Mouse (Mus musculus) limb, embryonic 11.5 days (tissue): ENCODE measurements around the gene Ddhd1. TPM values are rescaled to one million over a fixed set of nuclear protein-coding genes. Genes with fewer than 3 reads are reported as not detected.

Experiments used
- ATAC-seq: fragments of 200-750 bp; cut with Nextera tagmentation; 2 replicates; pipeline ENCODE4 v1.8.0; 2017; ENCODE audit warnings: low read depth; ENCODE audit not compliant: insufficient number of reproducible peaks, low FRiP score, low TSS enrichment
- DNase-seq: peaks from one replicate; pipeline ENCODE4 v3.0.0-alpha.2; 2015; ENCODE audit warnings: low spot score
- H3K27ac ChIP-seq: fragments of 300-500 bp; sonication (generic); replicated peaks from 2 replicates; pipeline ENCODE4 v1.5.1; 2014; ENCODE audit warnings: low read depth, mild to moderate bottlenecking, low read length
- H3K27me3 ChIP-seq: fragments of 300-500 bp; sonication (generic); 2 replicates; pipeline ENCODE4 v1.6.1; 2014; ENCODE audit warnings: mild to moderate bottlenecking, low read length, mixed read lengths; ENCODE audit not compliant: control insufficient read depth, insufficient read depth
- H3K36me3 ChIP-seq: fragments of 300-500 bp; sonication (generic); 2 replicates; pipeline ENCODE4 v1.6.1; 2014; ENCODE audit warnings: mild to moderate bottlenecking, low read length, moderate library complexity, mixed read lengths; ENCODE audit not compliant: control insufficient read depth, insufficient read depth
- H3K4me1 ChIP-seq: fragments of 300-500 bp; sonication (generic); 2 replicates; pipeline ENCODE4 v1.6.1; 2014; ENCODE audit warnings: low read length, mixed read lengths; ENCODE audit not compliant: control insufficient read depth, insufficient read depth
- H3K4me2 ChIP-seq: fragments of 300-500 bp; sonication (generic); 2 replicates; pipeline ENCODE4 v1.6.1; 2014; ENCODE audit warnings: low read depth, mild to moderate bottlenecking, moderate library complexity; ENCODE audit not compliant: severe bottlenecking
- H3K4me3 ChIP-seq: fragments of 300-500 bp; sonication (generic); 2 replicates; pipeline ENCODE4 v1.5.1; 2014; ENCODE audit warnings: low read depth, low read length
- H3K9ac ChIP-seq: fragments of 300-500 bp; sonication (generic); 2 replicates; pipeline ENCODE4 v1.6.1; 2014; ENCODE audit warnings: mild to moderate bottlenecking, low read length
- H3K9me3 ChIP-seq: fragments of 300-500 bp; sonication (generic); 2 replicates; pipeline ENCODE4 v1.6.1; 2016; ENCODE audit warnings: low read length; ENCODE audit not compliant: control insufficient read depth
- WGBS: fragments of 180-500 bp; shearing (Covaris S2); extraction: QIAGEN DNeasy Blood & Tissue Kit; methylation state at CpG from one replicate; pipeline ENCODE4 v1.1.7; 2014; 5-methylcytosine and 5-hydroxymethylcytosine counted together
- polyA plus RNA-seq: library from polyadenylated mRNA; unstranded; fragments of >200 nt; fragmentation: Nextera tagmentation; extraction: Ambion mirVana; gene quantifications from 2 replicates; pipeline ENCODE4 v1.2.1, GENCODE M21; 2014

Gene Ddhd1
- polyA plus RNA-seq, 1 experiment from 2014 or later: 7.9 TPM

DNA sequence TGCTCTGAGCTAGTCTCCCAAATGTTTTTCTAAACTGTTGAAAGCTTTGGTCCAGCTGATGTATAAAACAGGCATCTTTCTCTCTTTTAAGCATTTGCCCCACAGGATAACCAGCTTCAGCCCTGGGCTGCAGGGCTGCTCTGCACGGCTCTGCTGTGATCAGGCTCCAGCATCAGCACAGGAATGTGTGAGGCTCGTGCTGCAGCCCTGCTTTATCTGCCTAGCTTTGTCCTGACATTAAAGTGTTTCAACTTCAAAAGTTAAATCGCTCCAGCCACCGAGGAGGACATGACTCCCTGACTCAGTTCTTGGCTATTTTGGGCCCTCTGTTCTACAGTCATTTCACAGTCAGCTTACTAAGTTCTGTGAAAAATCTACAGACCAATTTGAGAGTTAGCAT lies 43.1 kb downstream of the Ddhd1 start:
- WGBS: 54% methylated on average over 4 of the region's 4 CpGs
- Histone ChIP-seq H3K4me2 (no peak overlapping the region), H3K27ac (no peak overlapping the region), H3K36me3 (peaks cover 5% of the 10 kb centered on the region; the same call in 1 of the 2 replicates), H3K9ac (no peak overlapping the region), H3K4me3 (no peak overlapping the region), H3K27me3 (no peaks in the 10 kb centered on the region), H3K9me3 (no peaks in the 10 kb centered on the region), H3K4me1 (peaks cover 4% of the 10 kb centered on the region; the same call in 1 of the 2 replicates)
- ATAC-seq: no peak
- DNase-seq: no peak

DNA sequence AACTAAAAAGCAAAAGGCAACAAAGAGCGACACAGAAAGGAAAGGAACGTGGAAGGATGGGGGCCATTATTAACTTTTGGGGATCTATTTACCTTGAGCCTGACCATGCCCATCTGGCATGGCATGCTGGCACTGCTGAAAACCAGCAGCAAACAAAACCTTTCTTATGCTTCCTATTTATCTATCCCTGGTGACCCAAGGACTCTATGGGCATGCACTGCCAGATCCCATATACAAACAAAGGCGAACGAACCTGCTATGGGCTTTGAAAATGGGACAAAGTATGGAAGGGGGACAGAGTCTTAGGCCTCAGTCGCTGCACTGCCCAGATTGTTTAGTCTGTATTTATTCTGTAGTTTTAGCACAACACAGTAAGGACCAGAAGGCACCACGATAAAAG lies 43.5 kb downstream of the Ddhd1 start:
- Histone ChIP-seq H3K4me3 (no peak overlapping the region), H3K36me3 (peaks cover 5% of the 10 kb centered on the region; the same call in 1 of the 2 replicates), H3K27ac (no peak overlapping the region), H3K9me3 (no peaks in the 10 kb centered on the region), H3K4me1 (peaks cover 4% of the 10 kb centered on the region; the same call in 1 of the 2 replicates), H3K9ac (no peak overlapping the region), H3K4me2 (no peak overlapping the region), H3K27me3 (no peaks in the 10 kb centered on the region)
- DNase-seq (no peak), ATAC-seq (no peak)
- 89% methylated on average over 6 of the region's 6 CpGs for WGBS

DNA sequence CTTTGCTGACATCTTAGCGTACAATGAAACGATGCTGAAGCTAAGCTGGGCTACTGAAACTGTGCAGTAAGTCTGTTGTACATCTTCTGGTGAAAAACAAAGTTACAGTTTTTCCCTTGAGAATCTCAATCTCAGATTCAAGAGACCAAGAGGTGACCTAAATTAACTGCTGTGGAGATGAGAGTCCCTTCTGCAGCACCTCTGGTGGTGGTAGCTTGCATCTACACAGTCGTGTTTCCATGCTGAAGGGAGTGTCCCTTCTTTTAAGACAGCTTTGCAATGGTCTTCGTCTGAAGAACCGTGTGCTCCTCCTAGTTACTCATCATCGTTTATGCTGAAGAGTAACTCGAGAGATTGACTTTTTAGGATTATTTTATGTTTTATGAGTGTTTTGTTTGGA lies 46.3 kb downstream of the Ddhd1 start:
- no peaks in the 10 kb centered on the region for H3K27me3 ChIP-seq
- no peaks in the 10 kb centered on the region for H3K4me1 ChIP-seq
- ATAC-seq (no peak), DNase-seq (no peak)
- H3K27ac ChIP-seq: no peak overlapping the region
- no peaks in the 10 kb centered on the region for H3K9me3 ChIP-seq
- no peak overlapping the region for H3K9ac ChIP-seq
- no peak overlapping the region for H3K4me2 ChIP-seq
- peaks cover 5% of the 10 kb centered on the region; the same call in 1 of the 2 replicates for H3K36me3 ChIP-seq
- WGBS: 86% methylated on average over 7 of the region's 7 CpGs
- no peak overlapping the region for H3K4me3 ChIP-seq

DNA sequence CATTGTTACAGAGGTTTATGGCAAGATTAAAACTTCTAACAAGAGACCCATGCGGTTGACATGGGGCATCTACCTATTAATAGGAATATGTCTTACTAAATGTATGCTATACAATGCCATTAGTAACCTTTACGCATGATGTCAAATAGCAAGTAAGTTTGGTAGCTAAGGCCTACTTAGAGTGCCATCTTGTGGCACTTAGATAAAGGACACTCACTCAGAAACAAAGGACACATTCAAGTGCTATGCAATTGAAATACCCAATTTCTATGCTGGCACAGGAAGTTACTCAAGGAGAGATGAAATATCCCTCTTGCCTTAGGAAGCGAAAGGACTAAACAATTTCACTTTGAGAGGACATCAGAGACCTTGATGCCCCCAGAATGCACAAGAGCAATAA lies 55.9 kb downstream of the Ddhd1 start:
- no peak for DNase-seq
- no peaks in the 10 kb centered on the region for H3K4me1 ChIP-seq
- H3K27me3 ChIP-seq: no peaks in the 10 kb centered on the region
- H3K4me2 ChIP-seq: no peak overlapping the region
- no peak overlapping the region for H3K27ac ChIP-seq
- ATAC-seq: no peak
- H3K9me3 ChIP-seq: no peaks in the 10 kb centered on the region
- no peaks in the 10 kb centered on the region; the same call in 1 of the 2 replicates for H3K36me3 ChIP-seq
- H3K9ac ChIP-seq: no peak overlapping the region
- WGBS: 74% methylated on average over 3 of the region's 3 CpGs
- H3K4me3 ChIP-seq: no peak overlapping the region

DNA sequence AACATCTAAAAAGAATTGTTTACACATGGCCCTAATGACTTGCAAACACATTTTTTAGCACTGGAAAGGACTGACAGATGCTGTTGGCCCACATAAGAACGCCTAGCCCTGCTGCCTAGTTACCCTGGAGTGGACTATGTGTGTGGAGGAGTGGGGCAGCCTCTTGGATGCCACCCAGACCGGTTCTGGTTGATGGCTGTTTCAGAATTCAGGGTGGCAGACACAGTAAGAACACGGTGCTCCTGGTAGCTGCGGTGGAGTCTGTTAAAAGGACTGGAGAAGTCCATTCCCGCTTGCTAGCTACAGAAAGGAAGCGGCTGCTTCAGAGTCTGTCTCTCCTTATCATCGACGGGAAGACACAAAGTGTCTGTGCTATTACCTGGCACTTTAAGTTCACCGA lies 57.4 kb downstream of the Ddhd1 start:
- DNase-seq (no peak), ATAC-seq (no peak)
- Histone ChIP-seq H3K4me1 (no peaks in the 10 kb centered on the region), H3K27ac (no peak overlapping the region), H3K9me3 (no peaks in the 10 kb centered on the region), H3K36me3 (no peaks in the 10 kb centered on the region; the same call in 1 of the 2 replicates), H3K4me3 (no peak overlapping the region), H3K9ac (no peak overlapping the region), H3K27me3 (no peaks in the 10 kb centered on the region), H3K4me2 (no peak overlapping the region)
- 93% methylated on average over 9 of the region's 9 CpGs for WGBS

DNA sequence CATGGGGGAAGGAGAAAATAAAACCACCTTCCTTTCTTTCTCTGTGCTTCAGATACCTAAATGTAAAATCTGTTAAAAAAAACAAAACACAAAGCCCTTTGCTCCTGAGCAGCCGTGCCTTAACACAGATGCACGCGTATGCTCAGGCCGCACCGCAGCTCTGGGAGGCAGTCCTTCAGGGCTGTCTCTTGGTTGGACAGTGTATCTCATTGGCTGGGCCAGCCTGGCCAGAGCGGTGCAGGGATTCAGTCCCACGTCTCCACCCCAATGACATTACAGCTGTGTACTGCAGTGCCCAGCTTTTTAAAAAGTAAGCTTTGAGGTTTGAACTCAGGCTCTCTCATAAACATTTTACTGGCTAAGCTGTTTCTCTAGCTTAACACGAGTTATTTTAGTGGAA lies 60.1 kb downstream of the Ddhd1 start:
- DNase-seq (no peak), ATAC-seq (no peak)
- H3K4me2 ChIP-seq: no peak overlapping the region

DNA sequence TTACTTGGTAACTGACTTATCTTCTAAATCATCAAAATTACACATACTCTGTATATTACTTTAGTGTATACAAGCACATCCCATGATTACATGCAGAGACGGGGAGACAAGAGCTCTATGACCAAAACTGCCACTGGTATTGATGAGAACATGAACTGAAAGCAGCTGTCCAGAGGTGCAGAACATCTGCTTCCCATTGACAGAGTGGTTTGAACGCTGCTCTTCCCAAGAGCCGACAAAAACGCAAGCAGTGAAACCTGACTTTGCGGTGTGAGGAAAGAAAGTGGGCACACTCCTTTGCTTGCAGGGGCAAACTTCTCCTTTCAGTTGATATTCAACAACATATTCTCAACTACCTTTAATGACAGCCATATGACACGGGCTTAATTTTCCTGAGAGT lies 64.7 kb downstream of the Ddhd1 start:
- Histone ChIP-seq H3K36me3 (no peaks in the 10 kb centered on the region), H3K9me3 (no peaks in the 10 kb centered on the region), H3K4me1 (no peaks in the 10 kb centered on the region), H3K4me3 (no peak overlapping the region), H3K27me3 (no peaks in the 10 kb centered on the region), H3K4me2 (no peak overlapping the region), H3K9ac (no peak overlapping the region), H3K27ac (no peak overlapping the region)
- WGBS: 52% methylated on average over 6 of the region's 6 CpGs
- DNase-seq (no peak), ATAC-seq (no peak)

More for the DNA sequence above, 60.1 kb downstream of the Ddhd1 start:
- no peaks in the 10 kb centered on the region for H3K9me3 ChIP-seq
- H3K36me3 ChIP-seq: no peaks in the 10 kb centered on the region; the same call in 1 of the 2 replicates
- H3K9ac ChIP-seq: no peak overlapping the region
- H3K27me3 ChIP-seq: no peaks in the 10 kb centered on the region
- H3K4me1 ChIP-seq: no peaks in the 10 kb centered on the region
- H3K4me3 ChIP-seq: no peak overlapping the region
- WGBS: 78% methylated on average over 8 of the region's 8 CpGs
- H3K27ac ChIP-seq: no peak overlapping the region

DNA sequence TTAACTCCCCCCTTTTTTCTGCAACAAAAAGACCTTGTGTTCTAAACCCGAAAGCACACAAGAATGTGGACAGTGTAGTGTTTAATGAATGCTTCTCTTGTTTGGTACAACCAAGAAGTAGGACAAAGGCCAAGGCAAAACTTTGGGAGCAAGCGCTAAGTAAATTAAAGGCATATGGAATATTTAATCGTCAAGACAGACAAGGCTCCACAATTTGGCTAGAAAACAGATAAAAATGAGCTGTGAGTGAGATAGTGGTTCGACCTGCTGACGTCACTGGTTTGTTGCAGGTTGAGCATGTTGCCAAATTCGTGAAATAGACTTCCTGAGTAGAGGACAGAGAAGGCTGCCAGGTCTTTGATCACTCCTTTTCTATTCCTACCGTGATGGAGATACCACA lies 69.5 kb downstream of the Ddhd1 start:
- Histone ChIP-seq H3K27me3 (no peaks in the 10 kb centered on the region), H3K4me3 (no peak overlapping the region), H3K4me2 (no peak overlapping the region), H3K4me1 (no peaks in the 10 kb centered on the region), H3K27ac (no peak overlapping the region), H3K36me3 (no peaks in the 10 kb centered on the region), H3K9ac (no peak overlapping the region), H3K9me3 (no peaks in the 10 kb centered on the region)
- WGBS: 79% methylated on average over 7 of the region's 7 CpGs
- ATAC-seq (no peak), DNase-seq (no peak)

DNA sequence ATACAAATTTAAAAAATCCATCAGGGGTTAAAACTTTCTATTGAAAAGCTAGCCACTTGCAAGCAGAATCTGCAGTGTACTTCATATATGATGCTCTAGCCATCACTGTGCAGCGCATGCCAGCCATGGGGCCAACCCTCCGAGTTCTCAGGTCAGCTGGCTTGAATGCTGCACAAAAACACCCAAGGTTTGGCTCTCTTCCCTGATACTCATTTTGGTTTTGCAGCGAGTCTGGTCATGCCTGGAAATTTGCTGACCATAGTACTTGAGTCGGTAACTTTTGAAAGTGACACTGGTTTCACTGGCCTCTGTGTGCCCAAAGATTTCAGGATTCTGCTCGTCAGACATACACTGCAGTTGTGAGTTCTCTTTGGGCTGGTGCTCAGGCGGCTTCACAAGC lies 70.4 kb downstream of the Ddhd1 start:
- H3K9ac ChIP-seq: no peak overlapping the region
- H3K36me3 ChIP-seq: no peaks in the 10 kb centered on the region
- H3K27me3 ChIP-seq: no peaks in the 10 kb centered on the region
- no peak for DNase-seq
- no peak overlapping the region for H3K27ac ChIP-seq
- H3K4me3 ChIP-seq: no peak overlapping the region
- H3K4me1 ChIP-seq: no peaks in the 10 kb centered on the region
- ATAC-seq: no peak
- WGBS: 92% methylated on average over 6 of the region's 6 CpGs
- no peaks in the 10 kb centered on the region for H3K9me3 ChIP-seq
- no peak overlapping the region for H3K4me2 ChIP-seq
